Mouse (Mus musculus): ENCODE measurements around the gene Ncf4.

GRCm38 (mm10) chr15:78206312-78206711 lies 38.3 kb upstream of the Ncf4 start, which contains the start of gene Pvalb:
- TF ChIP-seq CTCF (IDR thresholded peaks at IDR 0.05; ENCODE audit: extremely low read depth, insufficient read depth, low read length), result no peak
- no peak for TF ChIP-seq POLR2A (IDR thresholded peaks at IDR 0.05; ENCODE audit: extremely low read depth, insufficient read depth, low read length)

Measured in cortical plate, adult 2 months (tissue).